Mouse (Mus musculus) 3134 (cell line): Measurements from ENCODE around the gene Slc6a16.

Experiments
- DNase-seq: peaks from one replicate; pipeline ENCODE4 v3.0.0-alpha.2; 2011; ENCODE audit warnings: low spot score; ENCODE audit not compliant: insufficient read length; ENCODE audit errors: extremely low read depth

The Slc6a16 gene

GRCm38 (mm10) chr7:45305275-45305674 lies 64.4 kb downstream of the Slc6a16 start:
- DNase-seq: no peak

DNA sequence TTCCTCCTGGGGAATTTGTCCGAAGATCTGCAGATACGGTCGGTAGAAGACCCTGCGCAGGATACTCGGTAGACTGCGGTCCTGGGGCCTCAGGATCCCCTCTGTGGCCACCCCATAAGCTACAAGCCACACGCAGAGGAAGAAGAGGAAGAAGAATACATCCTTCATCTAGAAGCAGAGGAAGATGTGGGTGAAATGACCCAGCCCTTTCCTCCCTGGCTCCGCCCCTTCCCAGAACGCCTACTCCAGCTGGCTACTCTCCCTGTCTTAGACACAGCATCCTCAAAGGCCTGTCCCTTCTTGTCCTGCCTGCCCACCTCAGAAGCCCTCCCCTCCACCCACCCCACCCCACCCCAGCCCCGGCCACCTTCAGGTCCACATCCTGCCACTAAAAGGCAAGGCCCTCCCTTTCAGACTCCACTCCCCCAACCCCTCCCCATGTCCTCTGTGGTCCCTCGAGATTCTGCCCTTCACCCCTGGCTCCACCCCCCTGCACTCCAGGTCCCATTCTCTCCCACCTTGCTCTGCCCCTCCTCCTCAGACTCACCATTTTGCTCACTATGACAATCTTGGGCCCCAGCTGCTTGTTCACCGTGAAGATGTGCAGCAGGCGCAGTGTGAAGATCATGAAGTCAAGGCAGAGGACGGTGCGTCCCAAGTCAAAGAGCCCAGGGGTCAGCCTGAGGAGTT lies 67.8 kb downstream of the Slc6a16 start:
- no peak for DNase-seq

GRCm38 (mm10) chr7:45309455-45309854 lies 68.6 kb downstream of the Slc6a16 start:
- DNase-seq: no peak

GRCm38 (mm10) chr7:45312023-45312422 lies 71.1 kb downstream of the Slc6a16 start:
- DNase-seq: no peak

GRCm38 (mm10) chr7:45312686-45313453 lies 72.0 kb downstream of the Slc6a16 start:
- DNase-seq: peak; percentile 43

DNA sequence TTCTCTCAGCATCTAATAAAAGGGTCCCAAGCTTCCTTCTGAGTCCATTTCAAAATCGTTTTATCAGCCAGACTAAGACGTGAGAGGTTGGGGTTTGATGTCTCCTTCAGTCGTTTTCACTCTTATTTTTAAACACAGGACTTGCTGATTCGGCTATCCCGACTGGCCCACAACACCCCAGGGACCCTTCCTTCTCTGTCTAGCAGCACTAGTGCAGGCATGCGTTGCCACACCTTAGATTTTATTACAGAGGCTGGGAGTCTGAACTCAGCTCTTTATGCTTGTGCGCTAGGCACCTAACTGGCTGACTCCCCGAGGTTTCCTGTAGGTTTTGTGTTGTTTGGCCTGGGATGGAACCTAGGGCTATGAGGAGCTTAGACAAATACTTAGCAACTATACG lies 72.6 kb downstream of the Slc6a16 start:
- DNase-seq: no peak

GRCm38 (mm10) chr7:45315182-45315701 lies 74.4 kb downstream of the Slc6a16 start:
- no peak for DNase-seq

GRCm38 (mm10) chr7:45316536-45316935 lies 75.7 kb downstream of the Slc6a16 start:
- DNase-seq: no peak

- DNase-seq: no peak
Measured at GRCm38 (mm10) chr7:45322245-45322644, 81.4 kb downstream of the Slc6a16 start.
